ENCODE assay signal across 20 mouse cellular contexts in the genomic region with DNA sequence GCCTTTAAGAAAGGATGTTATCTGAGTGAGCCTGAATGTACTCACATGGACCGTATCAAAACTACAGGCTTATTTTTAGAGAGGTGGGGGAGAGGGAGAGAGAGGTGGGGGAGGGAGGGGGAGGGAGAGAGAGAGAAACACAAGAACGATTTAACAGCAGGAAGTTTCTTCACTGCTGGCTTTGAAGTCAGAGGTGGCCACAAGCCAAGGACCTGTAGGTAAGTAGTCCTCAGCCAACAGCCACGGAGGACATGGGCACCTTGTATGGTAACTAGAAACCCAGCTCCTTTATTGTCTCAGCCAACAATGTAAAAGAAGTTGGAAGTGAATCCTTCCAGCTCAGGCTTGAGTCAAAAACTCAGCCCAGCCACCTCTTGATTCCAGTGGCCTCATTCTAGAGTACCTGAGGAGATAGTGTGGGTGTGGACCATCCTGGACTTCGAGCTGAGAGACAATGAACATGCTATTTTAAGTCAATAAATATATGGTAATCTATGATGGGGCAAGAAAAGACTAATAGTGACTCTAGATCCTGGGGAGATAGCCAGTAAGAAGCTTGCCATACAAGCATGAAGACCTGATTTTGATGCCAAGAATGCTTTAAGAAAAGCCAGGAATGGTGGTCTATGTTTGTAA. TPM values are rescaled to one million over a fixed set of nuclear protein-coding genes. Genes with fewer than 3 reads are reported as not detected.
DNase-seq lines count a peak whose midpoint lies in the region; TF ChIP-seq lines count a peak whose summit lies in the region.
"Had no signal": no experiment of that assay in that cellular context is flagged by ENCODE, and none has a peak within 500 bp of the region (broad histone marks: within the 10 kb centered on the region; RNA-seq: fewer than 3 reads in every experiment).

No protein-coding gene starts in this region.

- H3K36me3 ChIP-seq in hindbrain, embryonic 10.5 days = no peaks in the 10 kb centered on the region
- H3K36me3 ChIP-seq: lung, embryonic 15.5 days; midbrain, embryonic 15.5 days; neural tube, embryonic 15.5 days; stomach, embryonic 15.5 days had no signal

- H3K4me3 ChIP-seq in lung, adult 2 months (replicated peaks; ENCODE audit: extremely low read depth, low read depth, low read length) = no peak overlapping the region
- H3K4me3 ChIP-seq in hindbrain, embryonic 10.5 days = no peak overlapping the region
- H3K4me3 ChIP-seq: erythroblast, embryonic 14.5 days; lung, embryonic 15.5 days; midbrain, embryonic 15.5 days; myocyte; neural tube, embryonic 15.5 days; stomach, embryonic 15.5 days had no signal

- 10% methylated on average over 4 of the region's 4 CpGs for WGBS in lung, adult 2 months
- WGBS in hindbrain, embryonic 10.5 days = 57% methylated on average over 4 of the region's 4 CpGs

- TF ChIP-seq CTCF in lung, adult 2 months (IDR thresholded peaks at IDR 0.05; ENCODE audit: insufficient read depth, low read length) = no peak

- DNase-seq in cerebellum, adult 11-12 months = peak; percentile 35
- no peak for DNase-seq in cerebellum, adult 8-10 months
- peak; percentile 42 to 70 for DNase-seq in lung, adult 18-20 months
- DNase-seq in lung, adult 2 months = no peak
- DNase-seq in lung, postnatal 25 days (ENCODE audit: low spot score) = peak; percentile 42
- DNase-seq in hindbrain, embryonic 10.5 days (ENCODE audit: low spot score) = no peak
- no peak for DNase-seq in yolk sac, embryonic 10.5 days (ENCODE audit: low spot score)
- DNase-seq in heart, adult 11 months = no peak
- DNase-seq: adrenal gland, postnatal 10 days; gastrocnemius, postnatal 25 days; kidney, adult 8-10 months; kidney, postnatal 14 days; right cerebral cortex, postnatal 14 days; thymus, adult 2 months had no signal

- H3K27ac ChIP-seq in hindbrain, embryonic 10.5 days = no peak overlapping the region
- H3K27ac ChIP-seq: lung, embryonic 15.5 days; midbrain, embryonic 15.5 days; neural tube, embryonic 15.5 days; stomach, embryonic 15.5 days had no signal

- no peaks in the 10 kb centered on the region for H3K27me3 ChIP-seq in hindbrain, embryonic 10.5 days (ENCODE audit: insufficient read depth, poor library complexity, severe bottlenecking)
- H3K27me3 ChIP-seq: lung, embryonic 15.5 days; midbrain, embryonic 15.5 days; neural tube, embryonic 15.5 days; stomach, embryonic 15.5 days had no signal

- H3K4me1 ChIP-seq in lung, adult 2 months (ENCODE audit: control insufficient read depth, insufficient read depth, low read length) = peaks cover 5% of the 10 kb centered on the region
- H3K4me1 ChIP-seq in hindbrain, embryonic 10.5 days (replicated peaks) = 0 out of 2 replicates have a peak, but pooled peaks cover 6% of the 10 kb centered on the region
- H3K4me1 ChIP-seq: lung, embryonic 15.5 days; midbrain, embryonic 15.5 days; neural tube, embryonic 15.5 days; stomach, embryonic 15.5 days had no signal

- TF ChIP-seq POLR2A in lung, adult 2 months (IDR thresholded peaks at IDR 0.05; ENCODE audit: borderline replicate concordance, extremely low read depth, low read depth, low read length) = no peak

- H3K9me3 ChIP-seq in hindbrain, embryonic 10.5 days = no peaks in the 10 kb centered on the region
- H3K9me3 ChIP-seq: lung, embryonic 15.5 days; midbrain, embryonic 15.5 days; neural tube, embryonic 15.5 days; stomach, embryonic 15.5 days had no signal

RNA-seq across cellular contexts. Expression of gene Nhlrc1, which starts 24.2 kb away (rescaled TPM):
- polyA plus RNA-seq in lung, adult 2 months (2012; rRNA removed) = 4.4 and 5.8 TPM in 2 replicates
- polyA plus RNA-seq in hindbrain, embryonic 10.5 days (2016; fragmentation: Nextera tagmentation; extraction: Ambion mirVana) = 3.4 and 5.4 TPM in 2 replicates
- polyA plus RNA-seq: erythroblast, embryonic 14.5 days had no signal

RNA-seq across cellular contexts. Expression of gene Kdm1b, which starts 52.8 kb away (rescaled TPM):
- 7.7 and 9.7 TPM in 2 replicates for polyA plus RNA-seq in lung, adult 2 months (2012; rRNA removed)
- polyA plus RNA-seq in hindbrain, embryonic 10.5 days (2016; fragmentation: Nextera tagmentation; extraction: Ambion mirVana) = 15.2 and 16.3 TPM in 2 replicates

RNA-seq across cellular contexts. Expression of gene Tpmt, which starts 54.0 kb away (rescaled TPM):
- polyA plus RNA-seq in lung, adult 2 months (2012; rRNA removed) = 1.0 and 2.3 TPM in 2 replicates
- 36.1 and 40.9 TPM in 2 replicates for polyA plus RNA-seq in hindbrain, embryonic 10.5 days (2016; fragmentation: Nextera tagmentation; extraction: Ambion mirVana)
- polyA plus RNA-seq: erythroblast, embryonic 14.5 days had no signal

Comparison
In these comparisons a context has a peak if more than half of its experiments do, and no peak if none do; other contexts are left out.
1. DNase-seq: peak in cerebellum, adult 11-12 months (single experiment), lung, adult 18-20 months (2 of 2) and lung, postnatal 25 days (single experiment); none in cerebellum, adult 8-10 months (single experiment), lung, adult 2 months (single experiment), hindbrain, embryonic 10.5 days (single experiment), yolk sac, embryonic 10.5 days (single experiment) and heart, adult 11 months (single experiment).
2. RNA of gene Tpmt, which starts 54.0 kb away (polyA plus RNA-seq): 36.1 to 40.9 TPM in hindbrain, embryonic 10.5 days; 1.0 to 2.3 TPM in lung, adult 2 months; every median in the first group is over 10 times any median in the second.